Mouse (Mus musculus) urinary bladder, postnatal 14 days (tissue): Measurements from ENCODE around the gene Pcsk7.

ENCODE experiments used
- DNase-seq: peaks from one replicate; pipeline ENCODE4 v3.0.0; 2021; ENCODE audit warnings: low spot score

Pcsk7 gene

GRCm38 (mm10) chr9:45906355-45907077 lies at the start of gene Pcsk7, which contains the start of gene Rnf214:
TSS of gene Pcsk7 (plus strand) at chr9:45906497.
TSS of gene Rnf214 (minus strand) at chr9:45906911.
- peak; percentile 93 for DNase-seq

- no peak for DNase-seq
Measured at GRCm38 (mm10) chr9:45859364-45859763, 46.9 kb upstream of the Pcsk7 start.

- no peak for DNase-seq
Measured at GRCm38 (mm10) chr9:45861813-45862212, 44.5 kb upstream of the Pcsk7 start.

- no peak for DNase-seq
Measured at GRCm38 (mm10) chr9:45869181-45869580, 37.1 kb upstream of the Pcsk7 start.

GRCm38 (mm10) chr9:45870265-45870664 lies 36.0 kb upstream of the Pcsk7 start:
- DNase-seq = no peak

GRCm38 (mm10) chr9:45877928-45878327 lies 28.4 kb upstream of the Pcsk7 start:
- peak; percentile 62 for DNase-seq

- no peak for DNase-seq
Measured at GRCm38 (mm10) chr9:45893681-45894080, 12.6 kb upstream of the Pcsk7 start.

- no peak for DNase-seq
Measured at GRCm38 (mm10) chr9:45905196-45905595, 1.1 kb upstream of the Pcsk7 start.

- DNase-seq = no peak
Measured at GRCm38 (mm10) chr9:45905811-45906237, 473 bp upstream of the Pcsk7 start.

- DNase-seq = no peak
Measured at GRCm38 (mm10) chr9:45907078-45907428, 756 bp downstream of the Pcsk7 start.

GRCm38 (mm10) chr9:45910995-45911394 lies 4.7 kb downstream of the Pcsk7 start:
- no peak for DNase-seq

- peak; percentile 63 for DNase-seq
Measured at GRCm38 (mm10) chr9:45911673-45912072, 5.4 kb downstream of the Pcsk7 start.

- DNase-seq = no peak
Measured at GRCm38 (mm10) chr9:45915659-45916058, 9.4 kb downstream of the Pcsk7 start.

- DNase-seq = peak; percentile 66
Measured at GRCm38 (mm10) chr9:45917041-45917934, 11.0 kb downstream of the Pcsk7 start.

- peak; percentile 35 for DNase-seq
Measured at GRCm38 (mm10) chr9:45919895-45920294, 13.6 kb downstream of the Pcsk7 start.

- DNase-seq = no peak
Measured at GRCm38 (mm10) chr9:45929285-45929684, 23.0 kb downstream of the Pcsk7 start.

GRCm38 (mm10) chr9:45931958-45932357 lies 25.7 kb downstream of the Pcsk7 start:
- no peak for DNase-seq

GRCm38 (mm10) chr9:45932571-45933415 lies 26.5 kb downstream of the Pcsk7 start:
- no peak for DNase-seq

- peak; percentile 66 for DNase-seq
Measured at GRCm38 (mm10) chr9:45935628-45936210, 29.4 kb downstream of the Pcsk7 start, which contains the start of gene Tagln. TSS of gene Tagln (minus strand) at chr9:45936058.

- DNase-seq = peak; percentile 80
Measured at GRCm38 (mm10) chr9:45936883-45937282, 30.6 kb downstream of the Pcsk7 start.

GRCm38 (mm10) chr9:45938088-45938487 lies 31.8 kb downstream of the Pcsk7 start:
- no peak for DNase-seq
